1 mouse cellular context compared by ENCODE assay signal in the genomic region with DNA sequence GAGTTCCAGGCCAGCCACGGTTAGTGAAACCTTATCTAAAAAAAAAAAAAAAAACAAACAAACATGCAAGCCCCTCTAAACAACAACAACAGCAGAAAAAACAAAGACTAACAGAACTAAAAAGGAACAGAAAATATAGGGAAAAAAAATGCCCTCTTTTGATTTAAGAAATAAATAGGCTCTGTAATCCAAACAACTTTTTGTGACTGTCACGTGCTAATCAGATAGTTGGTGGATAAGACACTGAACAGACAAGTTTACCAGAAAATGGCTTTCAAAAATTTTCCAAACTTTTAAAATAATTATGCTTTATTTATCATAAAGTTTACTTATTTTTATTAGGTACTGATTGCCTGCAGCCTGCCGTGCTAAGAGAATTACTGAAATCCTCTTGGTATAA.
TF ChIP-seq lines count a peak whose summit lies in the region.

No protein-coding gene starts in this region.

TF ChIP-seq in MEL, 35 proteins besides CTCF, POLR2A, EP300 and RAD21 (continued from another document):
- TF ChIP-seq GABPA (IDR thresholded peaks at IDR 0.05; ENCODE audit: low read depth, low read length) (no peak), POLR2AphosphoS2 (IDR thresholded peaks at IDR 0.05; ENCODE audit: low read length) (no peak), RCOR1 (IDR thresholded peaks at IDR 0.05; ENCODE audit: low read depth, low read length) (no peak), ELF1 (IDR thresholded peaks at IDR 0.05; ENCODE audit: low read depth, low read length) (no peak), SIN3A (IDR thresholded peaks at IDR 0.05; ENCODE audit: low read length) (no peak)
TF ChIP-seq in MEL: peak in this region for 5.
